Mouse (Mus musculus) bone marrow, adult 2 months (tissue): ENCODE results near the gene Muc4. TPM values are rescaled to one million over a fixed set of nuclear protein-coding genes. Genes with fewer than 3 reads are reported as not detected.

Experiments
- H3K27ac ChIP-seq: fragments of 200-500 bp; 2 replicates; pipeline ENCODE4 v1.5.1; 2012; ENCODE audit warnings: low read depth, mild to moderate bottlenecking, control low read depth, inconsistent platforms, low read length; ENCODE audit not compliant: control insufficient read depth, poor library complexity, insufficient read depth
- H3K4me1 ChIP-seq: fragments of 200-500 bp; 2 replicates; pipeline ENCODE4 v1.6.1; 2011; ENCODE audit warnings: low read length; ENCODE audit not compliant: control insufficient read depth, insufficient read depth
- H3K4me3 ChIP-seq: fragments of 200-500 bp; replicated peaks from 2 replicates; pipeline ENCODE3; 2011; ENCODE audit warnings: mild to moderate bottlenecking, low read depth, low read length, control low read depth; ENCODE audit not compliant: control insufficient read depth
- CTCF ChIP-seq: fragments of 200-500 bp; IDR thresholded peaks from 2 replicates; pipeline ENCODE4 v1.5.1; 2011; ENCODE audit warnings: low read length, control low read depth; ENCODE audit not compliant: control insufficient read depth, insufficient read depth
- POLR2A ChIP-seq: fragments of 200-500 bp; IDR thresholded peaks from 2 replicates; pipeline ENCODE4 v1.6.1; 2011; ENCODE audit warnings: low read depth, mild to moderate bottlenecking, control low read depth, low read length, borderline replicate concordance; ENCODE audit not compliant: control insufficient read depth
- WGBS: fragments of 180-500 bp; shearing (Covaris S2); methylation state at CpG from one replicate; pipeline ENCODE4 v1.1.7; 2018; 5-methylcytosine and 5-hydroxymethylcytosine counted together
- polyA plus RNA-seq: library from polyadenylated mRNA; stranded (reverse); fragments of >200 nt; gene quantifications from 2 replicates; pipeline ENCODE4 v1.2.4, GENCODE M21; 2011; ENCODE audit warnings: low replicate concordance; ENCODE audit not compliant: missing spikeins, insufficient read depth, insufficient read length

The Muc4 gene
- polyA plus RNA-seq, 1 experiment, result not detected

DNA sequence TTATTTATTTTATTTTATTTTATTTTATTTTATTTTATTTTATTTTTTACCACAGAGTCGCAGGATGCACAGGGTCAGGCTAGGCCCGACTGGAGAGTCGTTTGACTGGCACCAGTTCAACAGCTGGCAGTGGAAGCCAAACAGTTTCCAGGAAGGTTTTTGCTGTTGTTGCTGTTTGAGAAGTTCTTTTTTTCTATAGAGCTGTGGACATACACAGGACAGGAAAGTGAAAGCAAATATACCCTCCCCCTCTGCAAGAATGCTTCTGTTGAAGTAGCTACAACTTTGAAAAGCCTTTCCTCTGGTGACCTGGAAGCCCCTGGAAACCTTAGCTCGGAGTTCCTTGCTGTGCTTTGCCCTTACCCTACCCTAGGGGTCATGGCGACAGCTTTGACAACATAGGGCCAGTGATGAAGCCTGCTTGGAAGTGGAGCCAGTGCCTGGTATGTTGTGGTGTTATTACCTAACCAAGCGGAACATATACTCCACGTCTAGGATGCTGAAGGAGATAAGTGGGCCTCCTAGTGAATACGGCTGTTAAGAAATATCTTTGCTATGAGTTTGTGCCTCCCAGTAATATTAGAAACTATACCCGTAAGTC is 32.3 kb upstream of the Muc4 start:
- H3K27ac ChIP-seq, result no peak overlapping the region
- H3K4me1 ChIP-seq, result peaks cover 2% of the 10 kb centered on the region
- TF ChIP-seq CTCF (no peak), POLR2A (no peak)
- 47% methylated on average over 9 of the region's 9 CpGs for WGBS
- H3K4me3 ChIP-seq, result no peak overlapping the region

DNA sequence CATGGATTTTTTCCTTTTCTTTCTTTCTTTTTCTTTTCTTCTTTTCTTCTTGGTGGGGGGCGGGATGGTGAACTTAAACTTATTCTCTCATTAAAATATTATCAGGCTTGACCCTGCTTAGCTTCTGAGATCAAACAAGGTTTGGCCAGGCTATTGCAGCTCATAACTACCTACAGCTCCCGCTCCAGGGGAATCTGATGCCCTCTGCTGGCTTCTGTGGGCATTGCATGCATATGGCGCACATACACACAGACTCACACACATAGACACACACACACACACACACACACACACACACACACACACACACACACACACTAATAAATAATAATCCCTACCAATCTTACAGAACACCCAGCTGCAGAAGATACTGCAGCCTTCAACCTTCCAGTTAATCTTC is 30.1 kb upstream of the Muc4 start:
- TF ChIP-seq CTCF (peak; percentile 33; the same call in 1 of the 2 replicates), POLR2A (no peak)
- Histone ChIP-seq H3K4me1 (peaks cover 2% of the 10 kb centered on the region), H3K4me3 (no peak overlapping the region), H3K27ac (no peak overlapping the region)
- 91% methylated on average over 3 of the region's 3 CpGs for WGBS

DNA sequence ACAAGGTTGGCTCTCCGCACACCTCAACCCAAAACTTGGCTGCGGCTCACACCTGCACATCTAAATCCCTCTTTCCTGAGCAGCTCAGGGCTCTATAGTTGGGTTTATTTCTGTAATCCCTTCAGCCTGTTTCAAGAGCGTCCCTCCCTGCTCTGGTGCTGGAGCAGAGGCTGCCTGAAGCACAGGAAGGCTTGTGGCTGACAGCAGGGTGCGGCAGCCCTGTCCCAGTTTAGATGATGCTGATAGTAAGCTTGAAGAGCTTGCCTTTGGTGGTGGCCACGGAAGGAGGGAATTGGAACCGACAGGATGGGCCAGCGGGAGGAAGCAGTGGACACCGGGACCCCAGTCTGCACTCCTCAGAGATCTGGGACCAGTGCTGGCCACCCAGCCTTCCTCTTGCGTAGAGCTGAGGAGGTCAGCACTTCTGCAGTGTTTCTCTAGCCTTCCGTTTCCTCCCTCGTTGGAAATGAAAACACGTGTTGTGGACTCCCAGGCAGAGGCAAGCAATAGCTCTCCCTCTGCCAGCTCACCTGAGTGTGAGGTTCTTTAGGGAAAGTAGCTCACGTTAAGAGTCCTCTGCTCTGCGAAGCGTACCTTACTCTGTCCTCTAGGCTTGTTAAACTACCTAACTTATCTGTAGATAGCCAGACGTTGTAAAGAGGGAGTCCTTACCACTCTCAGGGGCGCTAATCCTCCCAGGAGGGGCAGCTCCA is 28.4 kb upstream of the Muc4 start:
- no peak overlapping the region; the same call in 1 of the 2 replicates for H3K27ac ChIP-seq
- no peak for TF ChIP-seq POLR2A
- TF ChIP-seq CTCF, result no peak
- WGBS, result 38% methylated on average over 17 of the region's 17 CpGs
- H3K4me3 ChIP-seq, result no peak overlapping the region
- H3K4me1 ChIP-seq, result peaks cover 2% of the 10 kb centered on the region

DNA sequence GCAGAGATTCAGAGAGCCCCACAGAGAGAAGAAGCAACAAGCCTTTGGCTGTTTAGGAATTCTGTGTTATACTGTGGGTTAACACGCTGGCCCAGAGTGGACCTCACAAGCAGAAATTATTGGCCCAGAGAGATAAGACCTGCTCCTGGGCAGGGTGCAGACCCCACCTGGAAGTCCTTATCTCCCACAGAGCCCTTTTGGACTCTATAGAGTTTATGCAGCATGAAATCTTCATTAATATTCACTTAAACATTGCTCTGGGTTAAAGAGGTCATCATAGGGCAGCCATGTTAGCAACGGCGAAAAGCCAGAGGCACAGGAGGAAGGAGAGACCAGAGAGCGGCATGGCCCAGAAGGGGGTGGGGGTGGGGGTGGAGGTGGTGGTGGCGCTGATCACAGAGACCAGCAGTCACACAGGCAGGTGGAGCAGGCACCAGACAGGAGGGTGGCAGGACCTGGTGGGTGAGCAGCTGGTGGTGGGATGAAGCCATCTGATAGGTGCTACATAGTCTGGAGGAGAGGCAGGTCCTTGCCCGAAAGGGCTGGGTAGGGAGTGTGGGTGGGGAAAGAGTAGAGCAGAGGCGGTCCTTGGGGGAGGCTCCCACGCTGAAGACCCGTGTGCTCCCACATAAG is 27.7 kb upstream of the Muc4 start:
- Histone ChIP-seq H3K27ac (no peak overlapping the region), H3K4me3 (no peak overlapping the region), H3K4me1 (peaks cover 2% of the 10 kb centered on the region)
- TF ChIP-seq CTCF, result no peak
- no peak for TF ChIP-seq POLR2A
- 68% methylated on average over 9 of the region's 9 CpGs for WGBS

DNA sequence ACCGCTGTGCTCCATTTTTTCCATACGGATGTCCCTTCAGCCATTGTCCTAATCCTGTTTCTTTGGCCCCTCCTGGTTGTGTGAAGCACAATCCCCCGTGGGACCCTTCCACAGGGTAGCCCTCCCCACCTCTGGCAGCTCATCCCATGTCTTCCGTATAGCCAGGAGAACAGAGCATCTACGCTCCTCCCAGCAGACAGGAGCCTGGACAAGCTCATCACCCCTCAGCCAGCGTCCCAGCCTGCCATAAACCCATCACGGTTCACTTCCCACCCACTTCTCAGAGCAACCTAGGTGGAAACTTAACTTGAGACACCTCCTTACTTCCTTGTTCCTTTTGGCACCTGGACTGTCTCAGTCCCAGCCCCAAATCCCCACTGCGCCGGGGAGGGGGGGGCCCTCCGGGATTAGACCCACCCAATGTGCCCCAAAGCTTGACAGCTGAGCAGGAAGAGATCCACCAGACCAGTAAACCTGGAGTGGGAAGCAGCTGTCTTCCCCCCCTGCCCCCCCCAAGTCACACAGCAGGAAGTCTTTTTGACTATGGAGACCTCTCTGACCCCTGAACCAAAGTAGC is 27.1 kb upstream of the Muc4 start:
- Histone ChIP-seq H3K4me1 (peaks cover under 1% of the 10 kb centered on the region), H3K27ac (no peak overlapping the region), H3K4me3 (no peak overlapping the region)
- WGBS, result 74% methylated on average over 10 of the region's 10 CpGs
- TF ChIP-seq CTCF, result no peak
- no peak for TF ChIP-seq POLR2A

- TF ChIP-seq POLR2A, result no peak
- no peak for TF ChIP-seq CTCF
- WGBS, result 86% methylated on average over 8 of the region's 8 CpGs
- Histone ChIP-seq H3K4me3 (no peak overlapping the region), H3K4me1 (no peaks in the 10 kb centered on the region; the same call in 1 of the 2 replicates), H3K27ac (no peak overlapping the region)
These were observed 26.6 kb upstream of the Muc4 start for GRCm38 (mm10) chr16:32709116-32709515.

DNA sequence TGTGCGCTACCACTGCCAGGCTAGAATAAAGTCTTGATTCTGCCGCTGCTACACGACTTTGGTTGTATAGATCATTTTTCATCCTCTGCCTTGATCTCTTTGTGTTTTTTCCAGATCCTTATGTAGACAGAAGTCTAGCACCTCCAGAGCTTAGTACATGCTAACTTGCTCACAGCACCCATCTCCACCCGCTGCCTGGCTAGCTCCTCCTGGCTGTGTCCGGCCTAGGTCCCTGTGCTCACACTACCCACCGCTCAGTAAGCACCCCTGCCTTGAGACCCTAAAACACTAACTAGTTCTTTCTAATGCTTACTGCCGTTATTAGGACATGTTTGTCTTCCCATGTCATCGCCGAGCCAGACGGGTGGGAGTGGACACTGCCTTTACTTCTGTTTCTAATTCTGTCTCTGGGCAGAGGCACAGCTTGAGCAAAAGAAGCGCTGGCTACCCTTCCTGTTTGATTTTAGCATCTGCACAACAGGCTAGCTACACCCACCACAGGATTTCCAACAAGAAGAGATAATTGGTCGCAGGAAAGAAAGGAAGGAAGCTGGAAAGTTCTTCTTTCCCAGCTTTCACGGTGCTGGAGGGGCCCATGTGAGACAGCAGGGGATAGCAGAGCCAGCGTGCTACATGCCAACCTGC is 25.1 kb upstream of the Muc4 start:
- no peak overlapping the region for H3K27ac ChIP-seq

GRCm38 (mm10) chr16:32712202-32712601 is 23.5 kb upstream of the Muc4 start:
- no peak overlapping the region for H3K4me3 ChIP-seq
- H3K4me1 ChIP-seq, result no peaks in the 10 kb centered on the region
- no peak overlapping the region for H3K27ac ChIP-seq
- no peak for TF ChIP-seq CTCF
- no peak for TF ChIP-seq POLR2A
- WGBS, result 81% methylated on average over 11 of the region's 11 CpGs

More for the DNA sequence above, 25.1 kb upstream of the Muc4 start:
- TF ChIP-seq POLR2A (no peak), CTCF (no peak)
- WGBS, result 58% methylated on average over 14 of the region's 14 CpGs
- Histone ChIP-seq H3K4me1 (no peaks in the 10 kb centered on the region; the same call in 1 of the 2 replicates), H3K4me3 (no peak overlapping the region)
